Mouse (Mus musculus) lung, embryonic 14.5 days (tissue): Measurements from ENCODE around the gene Dhx30. TPM values are rescaled to one million over a fixed set of nuclear protein-coding genes. Genes with fewer than 3 reads are reported as not detected.
A peak's percentile ranks its signal among the peaks of the same experiment; 100 is the strongest.
"Not testable (repeated sequence)": the region's sequence is repeated elsewhere in the genome, so short reads cannot be mapped to it uniquely, and the experiment has no call there.

Source experiments
- ATAC-seq: fragments of 200-750 bp; cut with Nextera tagmentation; 2 replicates; pipeline ENCODE4 v1.8.0; 2017; ENCODE audit warnings: mild to moderate bottlenecking, moderate TSS enrichment, moderate library complexity; ENCODE audit not compliant: insufficient read depth
- DNase-seq: peaks from one replicate; pipeline ENCODE4 v3.0.0-alpha.2; 2015
- H3K27ac ChIP-seq: fragments of 300-500 bp; sonication (generic); 2 replicates; pipeline ENCODE4 v1.5.1; 2014; ENCODE audit warnings: low read depth, mild to moderate bottlenecking, moderate library complexity
- H3K27me3 ChIP-seq: fragments of 300-500 bp; sonication (generic); 2 replicates; pipeline ENCODE4 v1.6.1; 2014; ENCODE audit warnings: low read length, control low read depth; ENCODE audit not compliant: insufficient read depth
- H3K36me3 ChIP-seq: fragments of 300-500 bp; sonication (generic); 2 replicates; pipeline ENCODE4 v1.6.1; 2014; ENCODE audit warnings: control low read depth; ENCODE audit not compliant: insufficient read depth
- H3K4me1 ChIP-seq: fragments of 300-500 bp; sonication (generic); 2 replicates; pipeline ENCODE4 v1.6.1; 2014; ENCODE audit warnings: antibody characterized with exemption, control low read depth; ENCODE audit not compliant: insufficient read depth
- H3K4me2 ChIP-seq: fragments of 300-500 bp; sonication (generic); 2 replicates; pipeline ENCODE4 v1.6.1; 2014; ENCODE audit warnings: mild to moderate bottlenecking
- H3K4me3 ChIP-seq: fragments of 300-500 bp; sonication (generic); 2 replicates; pipeline ENCODE4 v1.5.1; 2014; ENCODE audit warnings: low read depth, low read length
- H3K9ac ChIP-seq: fragments of 300-500 bp; sonication (generic); 2 replicates; pipeline ENCODE4 v1.6.1; 2014
- H3K9me3 ChIP-seq: fragments of 300-500 bp; sonication (generic); 2 replicates; pipeline ENCODE4 v1.6.1; 2016; ENCODE audit warnings: low read depth, low read length, control low read depth
- CTCF ChIP-seq: IDR thresholded peaks from 2 replicates; pipeline ENCODE4 v1.5.1; 2016; ENCODE audit warnings: antibody characterized with exemption, low read depth
- WGBS: fragments of 180-500 bp; shearing (Covaris S2); extraction: QIAGEN DNeasy Blood & Tissue Kit; methylation state at CpG from one replicate; pipeline ENCODE4 v1.1.7; 2014; 5-methylcytosine and 5-hydroxymethylcytosine counted together
- polyA plus RNA-seq: library from polyadenylated mRNA; unstranded; fragments of >200 nt; fragmentation: Nextera tagmentation; extraction: Ambion mirVana; gene quantifications from 2 replicates; pipeline ENCODE4 v1.2.1, GENCODE M21; 2014

Dhx30 gene
- polyA plus RNA-seq, 1 experiment from 2014 or later, result 137 TPM

DNA sequence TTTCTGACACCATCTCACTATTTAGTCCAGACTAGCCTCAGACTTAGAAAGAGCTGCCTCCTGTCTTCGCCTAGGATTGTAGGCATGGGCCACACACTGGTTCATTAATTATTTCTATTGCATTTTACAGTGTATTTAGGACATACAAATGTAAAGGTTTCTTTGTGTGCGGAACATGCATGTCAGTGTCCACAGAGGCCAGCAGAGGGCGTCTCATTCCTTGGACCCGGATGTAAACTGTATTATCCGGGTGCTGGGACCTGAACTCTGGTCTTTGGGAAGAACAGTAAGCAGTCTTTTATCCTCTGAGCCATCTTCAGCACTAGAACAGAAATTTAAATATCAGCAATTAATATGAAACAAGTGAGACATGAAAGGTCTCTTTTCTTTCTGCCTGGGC is 16.5 kb upstream of the Dhx30 start:
- peak; percentile 29 for TF ChIP-seq CTCF
- H3K27me3 ChIP-seq, result no peaks in the 10 kb centered on the region

DNA sequence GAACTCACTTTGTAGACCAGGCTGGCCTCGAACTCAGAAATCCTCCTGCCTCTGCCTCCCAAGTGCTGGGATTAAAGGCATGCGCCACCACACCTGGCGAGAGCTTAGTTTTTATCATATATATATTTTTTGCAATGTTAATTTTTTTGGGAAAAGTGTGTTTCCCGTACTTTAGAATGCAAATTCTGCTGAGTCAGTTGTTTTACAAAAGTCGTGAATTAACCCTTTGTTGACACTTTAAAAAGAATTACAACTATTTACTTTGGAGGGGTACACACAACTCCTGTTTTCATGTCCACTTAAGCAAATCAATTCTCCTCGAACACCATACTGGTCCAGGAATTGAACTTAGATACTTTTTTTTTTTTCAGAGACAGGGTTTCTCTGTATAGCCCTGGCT is 15.3 kb upstream of the Dhx30 start:
- no peak for TF ChIP-seq CTCF
- no peaks in the 10 kb centered on the region for H3K9me3 ChIP-seq
- H3K4me3 ChIP-seq, result peak overlapping the region; percentile 93
- no peak for ATAC-seq
- peak overlapping the region; percentile 68 for H3K4me2 ChIP-seq
- no peak overlapping the region for H3K27ac ChIP-seq
- 47% methylated on average over 6 of the region's 6 CpGs for WGBS
- peak overlapping the region; percentile 98 for H3K9ac ChIP-seq
- peaks cover 5% of the 10 kb centered on the region; the same call in 1 of the 2 replicates for H3K4me1 ChIP-seq
- no peaks in the 10 kb centered on the region for H3K27me3 ChIP-seq
- peaks cover 26% of the 10 kb centered on the region for H3K36me3 ChIP-seq
- peak; percentile 16 for DNase-seq

More for the DNA sequence above, 16.5 kb upstream of the Dhx30 start:
- DNase-seq (no peak), ATAC-seq (no peak)
- no peak overlapping the region for H3K4me3 ChIP-seq
- H3K36me3 ChIP-seq, result peaks cover 37% of the 10 kb centered on the region
- WGBS, result 72% methylated on average over 5 of the region's 5 CpGs
- peaks cover 5% of the 10 kb centered on the region; the same call in 1 of the 2 replicates for H3K4me1 ChIP-seq
- H3K27ac ChIP-seq, result no peak overlapping the region
- no peaks in the 10 kb centered on the region for H3K9me3 ChIP-seq
- H3K4me2 ChIP-seq, result peak overlapping the region; percentile 68; the same call in 1 of the 2 replicates
- no peak overlapping the region for H3K9ac ChIP-seq

DNA sequence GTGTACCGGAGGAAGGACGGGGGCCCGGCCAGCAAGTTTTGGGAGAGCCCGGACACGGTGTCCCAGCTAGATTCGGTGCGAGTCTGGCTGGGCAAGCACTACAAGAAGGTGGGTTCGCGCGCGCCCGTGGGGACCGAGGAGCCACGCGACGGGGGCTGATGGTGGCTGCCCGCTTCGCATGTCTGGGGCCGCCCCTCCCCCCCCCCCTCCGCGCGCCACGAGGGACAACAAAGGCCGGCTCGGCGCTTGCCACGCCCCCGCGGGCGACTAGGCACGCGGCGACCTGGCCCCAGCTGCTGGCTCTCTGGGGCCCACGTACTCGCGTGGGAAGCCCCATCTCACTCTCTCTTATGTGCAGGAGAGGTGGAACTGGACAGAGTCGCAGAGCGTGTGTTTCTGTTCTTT is 14.6 kb upstream of the Dhx30 start:
- Histone ChIP-seq H3K9me3 (no peaks in the 10 kb centered on the region), H3K4me3 (peak overlapping the region; percentile 93), H3K36me3 (peaks cover 23% of the 10 kb centered on the region), H3K27me3 (no peaks in the 10 kb centered on the region), H3K4me2 (peak overlapping the region; percentile 68), H3K27ac (peak overlapping the region; percentile 93), H3K4me1 (peaks cover 5% of the 10 kb centered on the region; the same call in 1 of the 2 replicates), H3K9ac (peak overlapping the region; percentile 98)
- ATAC-seq, result peak; percentile 68; the same call in 1 of the 2 replicates
- WGBS, result 1% methylated on average over 31 of the region's 38 CpGs
- no peak for TF ChIP-seq CTCF
- peak; percentile 69 for DNase-seq

DNA sequence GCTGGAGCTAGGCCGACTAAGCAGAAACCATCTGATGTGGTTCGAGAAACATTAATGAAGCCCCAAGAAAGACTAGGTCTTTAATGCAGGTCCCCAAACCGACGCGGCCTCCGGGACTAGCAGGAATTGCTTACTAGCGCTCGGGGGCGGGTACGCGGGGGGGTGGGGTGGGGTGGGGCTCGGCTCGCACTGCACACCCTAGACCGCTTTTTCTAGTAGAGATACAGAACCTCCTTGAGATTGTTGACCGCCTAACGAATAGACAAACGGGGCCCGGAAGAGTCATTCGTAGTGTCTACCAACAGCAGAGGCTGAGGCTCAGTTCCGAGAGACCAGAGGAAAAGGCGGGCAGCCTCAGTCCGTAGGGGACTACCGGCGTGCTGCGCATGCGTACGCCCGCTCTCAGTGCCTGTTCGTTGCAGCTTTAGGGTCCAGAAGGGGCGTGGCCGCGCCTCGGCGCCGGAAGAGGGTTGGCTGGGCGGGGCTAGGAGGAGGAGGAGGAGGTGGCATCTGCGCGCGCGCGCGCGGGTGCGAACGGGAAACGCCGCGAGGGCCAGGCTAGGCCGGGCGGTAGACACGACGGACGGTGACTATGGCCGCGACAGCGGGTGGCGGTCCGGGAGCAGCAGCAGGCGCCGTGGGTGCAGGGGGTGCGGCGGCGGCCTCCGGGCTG is 14.0 kb upstream of the Dhx30 start:
- no peak for TF ChIP-seq CTCF
- Histone ChIP-seq H3K27me3 (no peaks in the 10 kb centered on the region), H3K36me3 (peaks cover 18% of the 10 kb centered on the region), H3K4me3 (peak overlapping the region; percentile 93), H3K9me3 (no peaks in the 10 kb centered on the region), H3K4me1 (peaks cover 5% of the 10 kb centered on the region; the same call in 1 of the 2 replicates), H3K9ac (peak overlapping the region; percentile 98), H3K27ac (peak overlapping the region; percentile 93), H3K4me2 (peak overlapping the region; percentile 68)
- ATAC-seq (peak; percentile 96), DNase-seq (peak; percentile 100)
- under 1% methylated on average over 64 of the region's 64 CpGs for WGBS

DNA sequence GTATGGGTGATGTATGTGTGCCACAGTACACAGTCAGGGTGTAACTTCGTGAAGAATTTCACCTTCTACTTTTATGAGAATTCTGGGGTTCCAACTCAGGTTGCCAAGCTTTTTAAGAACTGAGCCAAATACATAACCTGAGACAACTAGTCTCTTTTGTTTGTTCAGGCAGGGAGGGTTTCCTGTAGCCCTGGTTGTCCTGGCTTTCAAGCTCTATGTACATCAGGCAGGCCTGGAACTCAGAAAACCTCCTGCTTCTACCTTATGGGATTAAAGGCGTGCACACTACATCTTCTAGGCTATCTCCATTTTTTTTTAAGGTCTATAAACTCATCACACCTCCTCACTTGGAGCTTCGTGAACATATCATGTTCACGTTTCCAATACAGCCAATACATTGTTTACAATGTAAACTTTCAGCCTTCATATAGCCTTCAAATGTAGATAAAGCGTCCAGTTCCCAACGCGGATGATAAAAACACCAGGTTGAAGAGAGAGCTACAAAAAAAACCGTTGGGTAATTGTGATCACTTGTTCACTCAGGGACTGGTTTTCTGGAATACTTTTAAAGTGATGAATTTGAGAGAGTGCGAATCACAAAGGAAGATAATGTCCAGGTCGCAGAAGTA is 13.4 kb upstream of the Dhx30 start:
- H3K36me3 ChIP-seq, result peaks cover 12% of the 10 kb centered on the region
- peak overlapping the region; percentile 68 for H3K4me2 ChIP-seq
- no peak for TF ChIP-seq CTCF
- no peaks in the 10 kb centered on the region for H3K27me3 ChIP-seq
- DNase-seq (no peak), ATAC-seq (no peak)
- H3K9me3 ChIP-seq, result no peaks in the 10 kb centered on the region
- peak overlapping the region; percentile 93 for H3K4me3 ChIP-seq
- 17% methylated on average over 10 of the region's 10 CpGs for WGBS
- H3K4me1 ChIP-seq, result peaks cover 5% of the 10 kb centered on the region; the same call in 1 of the 2 replicates
- peak overlapping the region; percentile 93 for H3K27ac ChIP-seq
- H3K9ac ChIP-seq, result peak overlapping the region; percentile 65

DNA sequence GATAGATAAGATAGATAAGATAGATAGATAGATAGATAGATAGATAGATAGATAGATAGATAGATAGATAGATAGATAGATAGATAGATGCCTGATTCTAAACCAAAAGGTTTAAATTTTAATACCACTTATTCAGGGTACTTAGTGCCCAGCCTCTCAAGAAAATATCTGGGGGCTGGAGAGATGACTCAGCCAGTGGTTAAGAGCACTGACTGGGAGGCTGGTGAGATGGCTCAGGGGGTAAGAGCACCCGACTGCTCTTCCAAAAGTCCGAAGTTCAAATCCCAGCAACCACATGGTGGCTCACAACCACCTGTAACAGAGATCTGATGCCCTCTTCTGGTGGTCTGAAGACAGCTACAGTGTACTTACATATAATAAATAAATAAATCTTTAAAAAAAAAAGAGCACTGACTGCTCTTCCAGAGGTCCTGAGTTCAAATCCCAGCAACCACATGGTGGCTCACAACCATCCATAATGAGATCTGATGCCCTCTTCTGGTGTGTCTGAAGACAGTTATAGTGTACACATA is 6.4 kb upstream of the Dhx30 start:
- H3K4me3 ChIP-seq, H3K9me3 ChIP-seq: not testable (repeated sequence)

DNA sequence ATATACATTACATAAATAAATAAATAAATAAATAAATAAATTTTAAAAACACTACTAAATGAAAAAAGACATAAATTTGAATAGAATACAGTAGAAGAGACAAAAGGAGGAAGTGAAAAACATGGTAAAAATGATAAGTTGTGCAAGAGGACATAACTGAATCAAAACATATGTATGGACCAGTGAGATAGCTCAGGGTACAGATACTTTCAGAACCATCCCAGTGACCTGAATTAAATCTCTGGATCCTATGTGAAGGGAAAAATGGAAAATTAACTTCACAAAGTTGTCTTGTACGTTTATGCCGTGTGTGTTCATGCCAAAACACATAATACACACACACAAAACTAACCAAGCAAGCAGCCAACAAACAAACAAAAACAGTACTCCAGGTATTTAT is 5.7 kb upstream of the Dhx30 start:
- Histone ChIP-seq H3K4me3 (no peak overlapping the region), H3K36me3 (no peaks in the 10 kb centered on the region), H3K4me2 (no peak overlapping the region), H3K4me1 (no peaks in the 10 kb centered on the region), H3K27ac (no peak overlapping the region), H3K27me3 (no peaks in the 10 kb centered on the region), H3K9me3 (no peaks in the 10 kb centered on the region), H3K9ac (no peak overlapping the region)
- TF ChIP-seq CTCF, result no peak
- no peak for DNase-seq
- no peak for ATAC-seq
- 82% methylated on average over 2 of the region's 2 CpGs for WGBS

More for the DNA sequence above, 6.4 kb upstream of the Dhx30 start:
- 0 out of 2 replicates have a peak, but pooled peaks have one; percentile 6 for TF ChIP-seq CTCF
- H3K36me3 ChIP-seq, H3K9ac ChIP-seq, H3K4me1 ChIP-seq, H3K27ac ChIP-seq, H3K27me3 ChIP-seq, H3K4me2 ChIP-seq, DNase-seq, ATAC-seq: not testable (repeated sequence)
- WGBS, result 46% methylated on average over 2 of the region's 2 CpGs
